Mouse (Mus musculus): Measurements from ENCODE around the gene Vsig2. TPM values are rescaled to one million over a fixed set of nuclear protein-coding genes. Genes with fewer than 3 reads are reported as not detected.

Gene Vsig2
- total RNA-seq, 4 experiments from 2014 or later, result 1.9 to 5.2 (median 3.7) TPM

GRCm38 (mm10) chr9:37530888-37531705, 8.0 kb upstream of the Vsig2 start:
- no peak for DNase-seq (ENCODE audit: low spot score)

- no peak for DNase-seq (ENCODE audit: low spot score)
These were observed 2.2 kb upstream of the Vsig2 start for GRCm38 (mm10) chr9:37536851-37537250.

GRCm38 (mm10) chr9:37537658-37538250, 1.3 kb upstream of the Vsig2 start:
- DNase-seq (ENCODE audit: low spot score), result no peak

GRCm38 (mm10) chr9:37540226-37540625, 1.2 kb downstream of the Vsig2 start:
- DNase-seq (ENCODE audit: low spot score), result no peak

- no peak for DNase-seq (ENCODE audit: low spot score)
These were observed 1.9 kb downstream of the Vsig2 start for GRCm38 (mm10) chr9:37540701-37541575.

GRCm38 (mm10) chr9:37541851-37542642, 3.0 kb downstream of the Vsig2 start:
- DNase-seq (ENCODE audit: low spot score), result no peak

- DNase-seq (ENCODE audit: low spot score), result no peak
These were observed 4.9 kb downstream of the Vsig2 start for GRCm38 (mm10) chr9:37543869-37544440.

GRCm38 (mm10) chr9:37544447-37545165, 5.6 kb downstream of the Vsig2 start:
- DNase-seq (ENCODE audit: low spot score), result peak; percentile 64

- no peak for DNase-seq (ENCODE audit: low spot score)
These were observed 6.1 kb downstream of the Vsig2 start for GRCm38 (mm10) chr9:37545166-37545610.

GRCm38 (mm10) chr9:37545847-37546452, 6.9 kb downstream of the Vsig2 start:
- DNase-seq (ENCODE audit: low spot score), result no peak

GRCm38 (mm10) chr9:37546889-37547288, 7.8 kb downstream of the Vsig2 start:
- no peak for DNase-seq (ENCODE audit: low spot score)

- DNase-seq (ENCODE audit: low spot score), result no peak
These were observed 11.4 kb downstream of the Vsig2 start for GRCm38 (mm10) chr9:37550435-37550834.

- DNase-seq (ENCODE audit: low spot score), result no peak
These were observed 12.9 kb downstream of the Vsig2 start for GRCm38 (mm10) chr9:37551751-37552531.

- DNase-seq (ENCODE audit: low spot score), result peak; percentile 69
These were observed 13.7 kb downstream of the Vsig2 start, which contains the start of gene Nrgn for GRCm38 (mm10) chr9:37552536-37553293. TSS of gene Nrgn (minus strand) at chr9:37552904.

- DNase-seq (ENCODE audit: low spot score), result no peak
These were observed 15.2 kb downstream of the Vsig2 start for GRCm38 (mm10) chr9:37554279-37554678.

- no peak for DNase-seq (ENCODE audit: low spot score)
These were observed 16.0 kb downstream of the Vsig2 start, which contains the start of gene Siae for GRCm38 (mm10) chr9:37554838-37555748. TSS of gene Siae (plus strand) at chr9:37555698.

GRCm38 (mm10) chr9:37556366-37556765, 17.3 kb downstream of the Vsig2 start:
- no peak for DNase-seq (ENCODE audit: low spot score)

All from heart, adult 8-10 months (tissue).